Mouse (Mus musculus): ENCODE results near the gene Pitpnb.

GRCm38 (mm10) chr5:111396199-111396598 is 65.6 kb downstream of the Pitpnb start:
- TF ChIP-seq CTCF (IDR thresholded peaks at IDR 0.05; ENCODE audit: low read depth, low read length) (no peak), POLR2A (IDR thresholded peaks at IDR 0.05; ENCODE audit: borderline replicate concordance, low read depth, low read length) (no peak)
